Mouse (Mus musculus) small intestine, adult 2 months (tissue): ENCODE data around the gene Zfp36. TPM values are rescaled to one million over a fixed set of nuclear protein-coding genes. Genes with fewer than 3 reads are reported as not detected.

Experiments
- H3K27ac ChIP-seq: fragments of 200-500 bp; 2 replicates; pipeline ENCODE4 v1.5.1; 2012; ENCODE audit warnings: low read depth, low read length, control low read depth, inconsistent platforms; ENCODE audit not compliant: insufficient read depth
- H3K27me3 ChIP-seq: fragments of 200-500 bp; 2 replicates; pipeline ENCODE4 v1.6.1; 2012; ENCODE audit warnings: mild to moderate bottlenecking, moderate library complexity, low read length, inconsistent platforms; ENCODE audit not compliant: control insufficient read depth, insufficient read depth
- H3K36me3 ChIP-seq: fragments of 200-500 bp; 2 replicates; pipeline ENCODE4 v1.6.1; 2012; ENCODE audit warnings: mild to moderate bottlenecking, low read length, control low read depth, inconsistent platforms; ENCODE audit not compliant: control insufficient read depth, insufficient read depth
- H3K4me1 ChIP-seq: fragments of 200-500 bp; 2 replicates; pipeline ENCODE4 v1.6.1; 2012; ENCODE audit warnings: low read length, inconsistent platforms, mixed read lengths; ENCODE audit not compliant: control insufficient read depth, insufficient read depth, insufficient read length
- H3K4me3 ChIP-seq: fragments of 200-500 bp; 2 replicates; pipeline ENCODE4 v1.5.1; 2012; ENCODE audit warnings: low read depth, mild to moderate bottlenecking, control low read depth, inconsistent platforms, low read length, moderate library complexity
- CTCF ChIP-seq: fragments of 200-500 bp; IDR thresholded peaks from 2 replicates; pipeline ENCODE4 v1.5.1; 2012; ENCODE audit warnings: low read depth, mild to moderate bottlenecking, control low read depth, inconsistent platforms, low read length, moderate library complexity, mixed read lengths; ENCODE audit not compliant: insufficient replicate concordance, insufficient read length; ENCODE audit errors: extremely low read depth
- POLR2A ChIP-seq: fragments of 200-500 bp; IDR thresholded peaks from 2 replicates; pipeline ENCODE4 v1.6.1; 2012; ENCODE audit warnings: low read depth, mild to moderate bottlenecking, control low read depth, inconsistent platforms, low read length, moderate library complexity
- whole genome bisulfite sequencing: fragments of 180-500 bp; shearing (Covaris S2); methylation state at CpG from one replicate; pipeline ENCODE4 v1.1.7; 2018; 5-methylcytosine and 5-hydroxymethylcytosine counted together
- polyA plus RNA-seq: library from polyadenylated mRNA; depleted of rRNA; stranded (reverse); fragments of >200 nt; gene quantifications from 2 replicates; pipeline ENCODE4 v1.2.3, GENCODE M21; 2012

Zfp36 gene
- polyA plus RNA-seq, 1 experiment, result 196 TPM

DNA sequence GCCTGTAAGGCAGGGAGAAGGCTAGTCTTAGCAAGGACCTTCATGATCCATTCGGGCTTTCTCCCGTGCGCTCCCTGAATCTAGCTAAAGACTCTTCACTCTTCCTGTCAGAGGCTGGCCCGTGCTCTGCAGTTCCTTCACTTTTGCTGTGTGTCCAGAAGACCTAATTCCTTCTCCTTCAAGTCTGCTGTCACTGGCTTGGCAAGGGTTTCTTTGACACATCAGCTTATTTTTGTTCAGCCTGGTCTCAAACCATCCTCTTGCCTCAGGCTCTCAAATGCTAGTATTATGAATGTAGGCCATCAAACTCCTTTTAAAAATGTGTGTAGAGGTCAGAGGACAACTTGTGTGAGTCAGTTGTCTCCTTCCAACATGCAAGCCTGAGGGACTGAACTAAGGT, 3.6 kb upstream of the Zfp36 start:
- H3K4me3 ChIP-seq, result peak overlapping the region; percentile 11; the same call in 1 of the 2 replicates
- no peaks in the 10 kb centered on the region for H3K27me3 ChIP-seq
- no peaks in the 10 kb centered on the region for H3K36me3 ChIP-seq
- H3K4me1 ChIP-seq, result peaks cover 30% of the 10 kb centered on the region
- H3K27ac ChIP-seq, result peak overlapping the region; percentile 98
- WGBS, result 47% methylated on average over 4 of the region's 4 CpGs
- no peak for TF ChIP-seq POLR2A
- no peak for TF ChIP-seq CTCF

GRCm38 (mm10) chr7:28382981-28383396, 2.9 kb upstream of the Zfp36 start:
- H3K36me3 ChIP-seq, result peaks cover 6% of the 10 kb centered on the region
- H3K27ac ChIP-seq, result peak overlapping the region; percentile 98
- H3K27me3 ChIP-seq, result no peaks in the 10 kb centered on the region
- H3K4me3 ChIP-seq, result peak overlapping the region; percentile 11; the same call in 1 of the 2 replicates
- TF ChIP-seq CTCF, result no peak
- peak; percentile 15; the same call in 1 of the 2 replicates for TF ChIP-seq POLR2A
- peaks cover 30% of the 10 kb centered on the region for H3K4me1 ChIP-seq
- WGBS, result 15% methylated on average over 11 of the region's 11 CpGs

DNA sequence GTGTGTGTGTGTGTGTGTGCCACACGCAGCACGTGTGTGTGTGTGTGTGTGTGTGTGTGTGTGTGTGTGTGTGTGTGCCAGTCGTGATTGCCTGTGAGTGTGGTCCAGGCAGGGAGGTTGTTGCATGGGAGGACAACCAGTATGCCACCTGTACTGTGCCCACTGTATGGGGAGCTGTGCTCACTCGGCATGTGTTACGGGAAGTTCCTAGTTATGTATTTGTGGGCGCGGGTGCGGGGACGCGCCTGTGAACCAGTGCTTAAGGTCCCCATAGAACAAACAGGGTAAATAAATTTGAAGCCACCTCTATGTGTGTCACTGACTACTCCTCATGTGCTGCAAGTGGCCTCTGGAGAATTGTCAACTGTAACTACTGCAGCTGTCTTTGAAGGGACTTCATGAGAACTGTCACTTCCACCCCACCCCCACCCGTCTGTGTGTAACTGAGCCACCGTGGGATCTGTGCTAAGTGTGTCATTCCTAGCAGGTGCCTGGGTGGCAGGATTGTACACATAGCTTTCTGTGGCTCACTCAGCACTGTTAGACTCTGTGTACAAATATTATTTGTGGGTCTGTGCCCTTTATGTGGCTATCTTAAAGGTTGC, 2.4 kb upstream of the Zfp36 start:
- peaks cover 11% of the 10 kb centered on the region for H3K36me3 ChIP-seq
- H3K27ac ChIP-seq, result peak overlapping the region; percentile 98
- H3K4me1 ChIP-seq, result peaks cover 30% of the 10 kb centered on the region
- H3K27me3 ChIP-seq, result no peaks in the 10 kb centered on the region
- H3K4me3 ChIP-seq, result peak overlapping the region; percentile 61
- TF ChIP-seq POLR2A (no peak), CTCF (no peak)
- 5% methylated on average over 11 of the region's 12 CpGs for WGBS

- no peak for TF ChIP-seq CTCF
- TF ChIP-seq POLR2A, result peak; percentile 32
- Histone ChIP-seq H3K27me3 (no peaks in the 10 kb centered on the region), H3K27ac (peak overlapping the region; percentile 98), H3K4me1 (peaks cover 30% of the 10 kb centered on the region), H3K36me3 (peaks cover 16% of the 10 kb centered on the region), H3K4me3 (peak overlapping the region; percentile 61)
- under 1% methylated on average over 20 of the region's 20 CpGs for WGBS
Observed at GRCm38 (mm10) chr7:28381938-28382337, 1.9 kb upstream of the Zfp36 start.

DNA sequence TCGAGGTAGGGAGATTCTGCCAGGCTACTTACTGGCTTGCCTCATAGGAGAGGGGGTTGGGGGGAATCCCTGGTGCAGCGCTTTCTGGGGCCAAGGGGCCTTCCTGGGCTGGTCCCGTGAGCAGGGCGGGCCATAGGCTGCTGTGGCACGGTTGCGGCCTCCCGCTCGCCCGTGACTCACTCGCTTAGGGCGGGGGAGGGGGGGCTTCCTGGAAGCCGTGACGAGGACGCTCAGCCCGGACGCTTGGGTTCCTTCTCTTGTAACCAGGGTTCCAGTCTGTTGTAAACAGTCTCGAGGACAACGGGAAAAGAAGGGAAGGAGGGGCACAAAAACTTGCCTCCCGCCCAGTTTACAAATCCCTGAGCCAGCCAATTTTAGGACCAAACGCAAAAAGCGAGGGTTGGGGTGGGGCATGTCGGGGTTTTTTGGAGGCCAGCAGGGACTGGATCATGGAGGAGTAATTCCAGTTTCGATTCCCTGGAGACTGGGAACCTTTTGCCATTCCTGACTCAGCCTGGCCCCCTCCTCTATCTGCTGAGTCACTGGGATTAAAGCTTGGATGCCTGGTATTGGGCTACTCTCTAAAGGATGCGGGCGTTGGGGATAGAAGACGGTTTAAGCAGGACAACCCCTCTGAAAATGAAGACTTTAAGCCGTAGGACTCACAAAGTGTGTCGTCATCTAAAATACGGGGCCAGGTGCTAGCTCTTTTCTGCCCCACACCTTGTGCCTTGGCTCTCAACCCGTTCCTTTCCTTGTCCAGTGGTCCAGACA, 1.2 kb upstream of the Zfp36 start:
- Histone ChIP-seq H3K36me3 (peaks cover 18% of the 10 kb centered on the region), H3K27ac (peak overlapping the region; percentile 98), H3K4me3 (peak overlapping the region; percentile 61), H3K4me1 (peaks cover 28% of the 10 kb centered on the region; the same call in 1 of the 2 replicates), H3K27me3 (no peaks in the 10 kb centered on the region)
- under 1% methylated on average over 30 of the region's 30 CpGs for WGBS
- peak; percentile 18; the same call in 1 of the 2 replicates for TF ChIP-seq POLR2A
- no peak for TF ChIP-seq CTCF

GRCm38 (mm10) chr7:28378769-28379651, 1.0 kb downstream of the Zfp36 start:
- peak; percentile 100 for TF ChIP-seq POLR2A
- no peak for TF ChIP-seq CTCF
- peak overlapping the region; percentile 78 for H3K4me3 ChIP-seq
- WGBS, result under 1% methylated on average over 53 of the region's 53 CpGs
- no peaks in the 10 kb centered on the region for H3K27me3 ChIP-seq
- H3K36me3 ChIP-seq, result peaks cover 18% of the 10 kb centered on the region
- peak overlapping the region; percentile 98 for H3K27ac ChIP-seq
- peaks cover 21% of the 10 kb centered on the region; the same call in 1 of the 2 replicates for H3K4me1 ChIP-seq

DNA sequence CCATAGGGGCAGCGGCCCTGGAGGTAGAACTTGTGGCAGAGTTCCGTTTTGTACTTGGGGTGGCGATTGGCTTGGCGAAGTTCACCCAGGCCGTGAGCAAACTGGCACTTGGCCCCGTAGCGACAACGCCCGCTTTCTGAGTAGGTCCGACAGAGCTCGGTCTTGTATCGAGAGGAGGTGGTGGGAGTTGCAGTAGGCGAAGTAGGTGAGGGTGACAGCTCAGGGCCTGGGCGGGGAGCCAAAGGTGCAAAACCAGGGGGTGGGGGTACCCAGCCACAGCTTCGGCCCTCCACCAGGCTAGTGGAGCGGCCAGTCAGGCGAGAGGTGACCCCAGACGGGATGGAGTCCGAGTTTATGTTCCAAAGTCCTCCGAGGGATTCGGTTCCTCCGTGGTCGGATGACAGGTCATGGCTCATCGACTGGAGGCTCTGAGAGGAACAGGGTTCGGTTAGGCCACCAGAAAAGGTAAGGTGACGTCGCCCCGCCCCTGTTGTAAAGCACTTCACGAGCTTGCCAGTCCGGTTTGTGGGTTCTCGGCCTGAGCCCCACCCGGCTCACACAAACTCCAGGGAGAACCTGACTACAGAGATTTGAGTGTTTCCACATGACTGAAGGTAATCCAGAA, 1.9 kb downstream of the Zfp36 start:
- Histone ChIP-seq H3K4me3 (peak overlapping the region; percentile 78), H3K27me3 (no peaks in the 10 kb centered on the region), H3K4me1 (peaks cover 16% of the 10 kb centered on the region; the same call in 1 of the 2 replicates), H3K27ac (peak overlapping the region; percentile 98), H3K36me3 (peaks cover 18% of the 10 kb centered on the region)
- no peak for TF ChIP-seq CTCF
- TF ChIP-seq POLR2A, result peak; percentile 41
- WGBS, result 2% methylated on average over 32 of the region's 32 CpGs
